Mouse (Mus musculus) lung, embryonic 16.5 days (tissue): ENCODE data around the gene Rapgef1. TPM values are rescaled to one million over a fixed set of nuclear protein-coding genes. Genes with fewer than 3 reads are reported as not detected.

Experiments used
- polyA plus RNA-seq: library from polyadenylated mRNA; unstranded; fragments of >200 nt; fragmentation: Nextera tagmentation; extraction: Ambion mirVana; gene quantifications from 2 replicates; pipeline ENCODE4 v1.2.1, GENCODE M21; 2015

Rapgef1 gene
- polyA plus RNA-seq, 1 experiment from 2014 or later: 10.7 TPM

Other genes starting within 250 kb of the Rapgef1 start
- 0.45 and 1.9 TPM in 2 replicates for gene Gm13420, start 132.0 kb downstream of the Rapgef1 start, polyA plus RNA-seq
- not detected in 2 replicates for gene Gm13547, start 139.6 kb downstream of the Rapgef1 start, polyA plus RNA-seq
- 28.3 and 29.0 TPM in 2 replicates for gene Coq4, start 167.8 kb downstream of the Rapgef1 start, polyA plus RNA-seq
- gene Trub2, start 168.8 kb downstream of the Rapgef1 start, polyA plus RNA-seq: 33.9 and 38.3 TPM in 2 replicates
- gene Slc27a4, start 182.9 kb downstream of the Rapgef1 start, polyA plus RNA-seq: 11.7 and 13.3 TPM in 2 replicates
- 24.8 and 31.0 TPM in 2 replicates for gene Urm1, start 200.4 kb downstream of the Rapgef1 start, polyA plus RNA-seq
- 14.8 and 17.6 TPM in 2 replicates for gene Cercam, start 249.4 kb downstream of the Rapgef1 start, polyA plus RNA-seq